Mouse (Mus musculus) embryonic facial prominence, embryonic 10.5 days (tissue): ENCODE results near the gene Ciita. TPM values are rescaled to one million over a fixed set of nuclear protein-coding genes. Genes with fewer than 3 reads are reported as not detected.
A peak's percentile ranks its signal among the peaks of the same experiment; 100 is the strongest.

Experiments
- DNase-seq: peaks from one replicate; pipeline ENCODE4 v3.0.0-alpha.2; 2017; ENCODE audit warnings: low spot score
- H3K27ac ChIP-seq: fragments of 300-500 bp; sonication (generic); replicated peaks from 2 replicates; pipeline ENCODE4 v1.5.1; 2016; ENCODE audit warnings: mild to moderate bottlenecking
- H3K27me3 ChIP-seq: fragments of 300-500 bp; sonication (generic); replicated peaks from 2 replicates; pipeline ENCODE4 v1.6.1; 2016; ENCODE audit warnings: low read depth, mild to moderate bottlenecking; ENCODE audit not compliant: poor library complexity, severe bottlenecking
- H3K36me3 ChIP-seq: fragments of 300-500 bp; sonication (generic); replicated peaks from 2 replicates; pipeline ENCODE4 v1.6.1; 2016; ENCODE audit warnings: mild to moderate bottlenecking, moderate library complexity
- H3K4me1 ChIP-seq: fragments of 300-500 bp; sonication (generic); 2 replicates; pipeline ENCODE4 v1.6.1; 2016
- H3K4me3 ChIP-seq: fragments of 300-500 bp; sonication (generic); 2 replicates; pipeline ENCODE4 v1.5.1; 2016; ENCODE audit warnings: mild to moderate bottlenecking, moderate library complexity
- H3K9me3 ChIP-seq: fragments of 300-500 bp; sonication (generic); 2 replicates; pipeline ENCODE4 v1.6.1; 2016; ENCODE audit warnings: mild to moderate bottlenecking
- WGBS: fragments of 180-500 bp; shearing (Covaris S2); methylation state at CpG from one replicate; pipeline ENCODE4 v1.1.7; 2016; 5-methylcytosine and 5-hydroxymethylcytosine counted together
- polyA plus RNA-seq: library from polyadenylated mRNA; unstranded; fragments of >200 nt; fragmentation: Nextera tagmentation; extraction: Ambion mirVana; gene quantifications from 2 replicates; pipeline ENCODE4 v1.2.1, GENCODE M21; 2016

Ciita gene
- polyA plus RNA-seq, 1 experiment from 2014 or later: 0.26 TPM

- peak; percentile 96 for DNase-seq
- Histone ChIP-seq H3K27ac (peak within 1 kb of the TSS; percentile 42), H3K27me3 (no peaks in the 10 kb centered on the region), H3K4me3 (peak within 1 kb of the TSS; percentile 95), H3K9me3 (no peaks in the 10 kb centered on the region), H3K4me1 (peaks cover 44% of the 10 kb centered on the region), H3K36me3 (no peaks in the 10 kb centered on the region)
- under 1% methylated on average over 58 of the region's 58 CpGs for WGBS
Measured at GRCm38 (mm10) chr16:10544995-10545622, 65.2 kb downstream of the Ciita start, which contains the start of gene Clec16a. Gene Clec16a, plus strand, starts transcription at chr16:10545339.

GRCm38 (mm10) chr16:10546865-10547264, 67.0 kb downstream of the Ciita start:
- H3K9me3 ChIP-seq: no peaks in the 10 kb centered on the region
- H3K36me3 ChIP-seq: no peaks in the 10 kb centered on the region
- H3K4me1 ChIP-seq: peaks cover 26% of the 10 kb centered on the region
- WGBS: 76% methylated on average over 3 of the region's 3 CpGs
- DNase-seq: no peak
- peak overlapping the region; percentile 95; the same call in 1 of the 2 replicates for H3K4me3 ChIP-seq
- H3K27ac ChIP-seq: no peak overlapping the region
- H3K27me3 ChIP-seq: no peaks in the 10 kb centered on the region

- Histone ChIP-seq H3K9me3 (no peaks in the 10 kb centered on the region), H3K27ac (no peak overlapping the region), H3K4me1 (peaks cover 16% of the 10 kb centered on the region), H3K36me3 (no peaks in the 10 kb centered on the region), H3K4me3 (no peak overlapping the region), H3K27me3 (no peaks in the 10 kb centered on the region)
- 73% methylated on average over 3 of the region's 3 CpGs for WGBS
- no peak for DNase-seq
Measured at GRCm38 (mm10) chr16:10548938-10549337, 69.1 kb downstream of the Ciita start.

- no peaks in the 10 kb centered on the region for H3K36me3 ChIP-seq
- DNase-seq: no peak
- H3K4me1 ChIP-seq: peaks cover 16% of the 10 kb centered on the region
- no peaks in the 10 kb centered on the region for H3K27me3 ChIP-seq
- no peak overlapping the region for H3K4me3 ChIP-seq
- WGBS: 86% methylated on average over 2 of the region's 2 CpGs
- no peaks in the 10 kb centered on the region for H3K9me3 ChIP-seq
- H3K27ac ChIP-seq: no peak overlapping the region
Measured at GRCm38 (mm10) chr16:10549600-10549999, 69.7 kb downstream of the Ciita start.

GRCm38 (mm10) chr16:10551592-10551991, 71.7 kb downstream of the Ciita start:
- Histone ChIP-seq H3K4me1 (peaks cover 4% of the 10 kb centered on the region), H3K27me3 (no peaks in the 10 kb centered on the region), H3K4me3 (no peak overlapping the region), H3K27ac (no peak overlapping the region), H3K9me3 (no peaks in the 10 kb centered on the region), H3K36me3 (no peaks in the 10 kb centered on the region)
- DNase-seq: no peak
- WGBS: 83% methylated on average over 4 of the region's 4 CpGs

GRCm38 (mm10) chr16:10553858-10554257, 74.0 kb downstream of the Ciita start:
- Histone ChIP-seq H3K4me1 (no peaks in the 10 kb centered on the region), H3K9me3 (no peaks in the 10 kb centered on the region)
- 90% methylated on average over 2 of the region's 2 CpGs for WGBS

GRCm38 (mm10) chr16:10559991-10560390, 80.1 kb downstream of the Ciita start:
- H3K4me3 ChIP-seq: no peak overlapping the region
- H3K27me3 ChIP-seq: no peaks in the 10 kb centered on the region
- H3K36me3 ChIP-seq: peaks cover 17% of the 10 kb centered on the region
- DNase-seq: no peak
- no peaks in the 10 kb centered on the region for H3K9me3 ChIP-seq
- no peaks in the 10 kb centered on the region for H3K4me1 ChIP-seq
- 90% methylated on average over 8 of the region's 8 CpGs for WGBS
- H3K27ac ChIP-seq: no peak overlapping the region

More at GRCm38 (mm10) chr16:10553858-10554257, 74.0 kb downstream of the Ciita start:
- H3K4me3 ChIP-seq: no peak overlapping the region
- no peak for DNase-seq
- H3K27ac ChIP-seq: no peak overlapping the region
- no peaks in the 10 kb centered on the region for H3K27me3 ChIP-seq
- H3K36me3 ChIP-seq: no peaks in the 10 kb centered on the region

GRCm38 (mm10) chr16:10565278-10565885, 85.5 kb downstream of the Ciita start:
- Histone ChIP-seq H3K27ac (no peak overlapping the region), H3K36me3 (peaks cover 27% of the 10 kb centered on the region)
- WGBS: 33% methylated on average over 4 of the region's 4 CpGs

GRCm38 (mm10) chr16:10567153-10567552, 87.3 kb downstream of the Ciita start:
- Histone ChIP-seq H3K9me3 (no peaks in the 10 kb centered on the region), H3K4me3 (no peak overlapping the region), H3K36me3 (peaks cover 32% of the 10 kb centered on the region), H3K4me1 (peaks cover 11% of the 10 kb centered on the region), H3K27me3 (no peaks in the 10 kb centered on the region), H3K27ac (no peak overlapping the region)
- WGBS: 88% methylated on average over 4 of the region's 4 CpGs
- DNase-seq: no peak

More at GRCm38 (mm10) chr16:10565278-10565885, 85.5 kb downstream of the Ciita start:
- H3K4me3 ChIP-seq: no peak overlapping the region
- no peaks in the 10 kb centered on the region for H3K9me3 ChIP-seq
- peak; percentile 83 for DNase-seq
- peaks cover 11% of the 10 kb centered on the region for H3K4me1 ChIP-seq
- H3K27me3 ChIP-seq: no peaks in the 10 kb centered on the region

- Histone ChIP-seq H3K36me3 (peaks cover 37% of the 10 kb centered on the region), H3K27me3 (no peaks in the 10 kb centered on the region), H3K4me1 (peaks cover 11% of the 10 kb centered on the region), H3K4me3 (no peak overlapping the region), H3K27ac (no peak overlapping the region), H3K9me3 (no peaks in the 10 kb centered on the region)
- 85% methylated on average over 5 of the region's 5 CpGs for WGBS
- no peak for DNase-seq
Measured at GRCm38 (mm10) chr16:10569809-10570395, 90.0 kb downstream of the Ciita start.

GRCm38 (mm10) chr16:10570708-10571107, 90.8 kb downstream of the Ciita start:
- WGBS: 72% methylated on average over 1 of the region's 1 CpGs
- no peaks in the 10 kb centered on the region for H3K27me3 ChIP-seq
- no peaks in the 10 kb centered on the region for H3K9me3 ChIP-seq
- peaks cover 37% of the 10 kb centered on the region for H3K36me3 ChIP-seq
- peaks cover 6% of the 10 kb centered on the region for H3K4me1 ChIP-seq
- no peak overlapping the region for H3K4me3 ChIP-seq
- H3K27ac ChIP-seq: no peak overlapping the region
- no peak for DNase-seq

- Histone ChIP-seq H3K4me1 (no peaks in the 10 kb centered on the region), H3K36me3 (peaks cover 45% of the 10 kb centered on the region), H3K27me3 (no peaks in the 10 kb centered on the region), H3K4me3 (no peak overlapping the region), H3K9me3 (no peaks in the 10 kb centered on the region), H3K27ac (no peak overlapping the region)
- DNase-seq: peak; percentile 27
- 53% methylated on average over 2 of the region's 2 CpGs for WGBS
Measured at GRCm38 (mm10) chr16:10571820-10572219, 92.0 kb downstream of the Ciita start.

- H3K27me3 ChIP-seq: no peaks in the 10 kb centered on the region
- H3K4me1 ChIP-seq: peaks cover 4% of the 10 kb centered on the region; the same call in 1 of the 2 replicates
- H3K27ac ChIP-seq: no peak overlapping the region
- no peak for DNase-seq
- WGBS: 85% methylated on average over 2 of the region's 2 CpGs
- no peaks in the 10 kb centered on the region for H3K9me3 ChIP-seq
- H3K36me3 ChIP-seq: peaks cover 51% of the 10 kb centered on the region
- H3K4me3 ChIP-seq: no peak overlapping the region
Measured at GRCm38 (mm10) chr16:10574936-10575335, 95.1 kb downstream of the Ciita start.
